Mouse (Mus musculus) cerebellum, adult 2 months (tissue): ENCODE data around the gene Nt5c2.

ENCODE experiments used
- CTCF ChIP-seq: fragments of 200-500 bp; IDR thresholded peaks from 2 replicates; pipeline ENCODE4 v1.5.1; 2011; ENCODE audit warnings: low read depth, mild to moderate bottlenecking, control low read depth, low read length, moderate library complexity, borderline replicate concordance; ENCODE audit not compliant: insufficient read depth
- POLR2A ChIP-seq: fragments of 200-500 bp; IDR thresholded peaks from 2 replicates; pipeline ENCODE4 v1.6.1; 2011; ENCODE audit warnings: low read length, control low read depth, borderline replicate concordance; ENCODE audit not compliant: insufficient read depth

DNA sequence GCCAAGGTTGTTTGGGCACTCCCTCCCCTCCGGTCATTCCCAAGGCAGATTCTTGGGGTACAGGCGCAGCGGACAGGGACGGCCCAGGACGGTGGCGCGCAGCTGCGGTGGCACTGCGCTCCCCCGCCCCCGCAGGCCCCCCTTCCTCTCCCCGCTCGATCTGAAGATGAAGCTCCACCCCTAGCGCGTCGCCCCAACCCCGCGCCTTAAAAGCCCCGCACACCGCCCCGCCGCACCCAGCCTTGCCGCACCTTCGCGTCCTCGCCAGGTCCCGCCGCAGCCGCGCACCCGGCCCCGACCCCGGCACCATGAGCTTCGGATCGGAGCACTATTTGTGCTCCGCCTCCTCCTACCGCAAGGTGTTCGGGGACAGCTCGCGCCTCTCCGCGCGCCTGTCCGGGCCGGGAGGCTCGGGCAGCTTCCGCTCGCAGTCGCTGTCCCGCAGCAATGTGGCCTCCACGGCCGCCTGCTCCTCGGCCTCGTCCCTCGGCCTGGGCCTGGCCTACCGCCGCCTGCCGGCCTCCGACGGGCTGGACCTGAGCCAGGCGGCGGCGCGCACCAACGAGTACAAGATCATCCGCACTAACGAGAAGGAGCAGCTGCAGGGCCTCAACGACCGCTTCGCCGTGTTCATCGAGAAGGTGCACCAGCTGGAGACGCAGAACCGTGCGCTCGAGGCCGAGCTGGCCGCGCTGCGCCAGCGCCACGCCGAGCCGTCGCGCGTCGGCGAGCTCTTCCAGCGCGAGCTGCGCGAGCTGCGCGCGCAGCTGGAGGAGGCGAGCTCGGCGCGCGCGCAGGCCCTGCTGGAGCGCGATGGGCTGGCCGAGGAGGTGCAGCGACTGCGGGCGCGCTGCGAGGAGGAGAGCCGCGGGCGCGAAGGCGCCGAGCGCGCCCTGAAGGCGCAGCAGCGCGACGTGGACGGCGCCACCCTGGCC lies at the start of gene Nt5c2, which contains the start of gene Ina:
- TF ChIP-seq POLR2A (peak; percentile 91), CTCF (no peak)
